Mouse (Mus musculus): ENCODE data around the gene Vmn2r49.
"Not testable (repeated sequence)": the region's sequence is repeated elsewhere in the genome, so short reads cannot be mapped to it uniquely, and the experiment has no call there.

Vmn2r49 gene

DNA sequence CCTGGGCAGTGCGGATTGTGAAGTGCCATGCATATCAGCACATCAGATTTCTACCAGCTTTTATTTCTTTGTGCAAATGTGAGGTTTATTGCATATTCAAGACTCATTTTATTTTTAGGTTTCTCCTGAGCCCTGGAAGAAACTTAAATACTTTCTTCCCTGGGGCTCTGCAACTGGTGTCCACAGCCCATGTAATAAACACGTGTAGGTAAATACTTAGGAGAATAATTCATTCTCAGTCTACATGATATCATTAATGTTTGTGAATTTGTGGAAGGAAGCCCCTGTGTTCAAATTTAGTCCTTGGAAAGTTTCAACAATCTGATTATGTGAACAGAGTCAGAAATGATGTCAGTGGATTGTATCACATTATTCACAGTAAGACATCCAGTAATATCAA lies at the start of gene Vmn2r49:
Vmn2r49 (minus strand) TSS at position 101 of the 400 bp plus-strand sequence.
- DNase-seq (ENCODE audit: low spot score) = not testable (repeated sequence)

DNA sequence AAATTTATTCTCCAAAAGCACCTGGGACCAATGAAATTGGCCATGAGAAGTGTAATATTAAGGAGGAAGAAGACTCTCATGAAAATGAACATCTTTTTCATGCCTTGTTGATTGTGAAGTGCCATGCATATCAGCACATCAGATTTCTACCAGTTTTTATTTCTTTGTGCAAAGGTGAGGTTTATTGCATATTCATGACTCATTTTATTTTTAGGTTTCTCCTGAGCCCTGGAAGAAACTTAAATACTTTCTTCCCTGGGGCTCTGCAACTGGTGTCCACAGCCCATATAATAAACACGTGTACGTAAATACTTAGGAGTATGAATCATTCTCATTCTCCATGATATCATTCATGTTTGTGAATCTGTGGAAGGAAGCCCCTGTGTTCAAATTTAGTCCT lies 38.6 kb downstream of the Vmn2r49 start, which contains the start of gene Vmn2r48:
Vmn2r48 (minus strand) TSS at position 101 of the 400 bp plus-strand sequence.
- not testable (repeated sequence) for DNase-seq (ENCODE audit: low spot score)
